21 mouse cellular contexts compared by ENCODE assay signal in the genomic region with DNA sequence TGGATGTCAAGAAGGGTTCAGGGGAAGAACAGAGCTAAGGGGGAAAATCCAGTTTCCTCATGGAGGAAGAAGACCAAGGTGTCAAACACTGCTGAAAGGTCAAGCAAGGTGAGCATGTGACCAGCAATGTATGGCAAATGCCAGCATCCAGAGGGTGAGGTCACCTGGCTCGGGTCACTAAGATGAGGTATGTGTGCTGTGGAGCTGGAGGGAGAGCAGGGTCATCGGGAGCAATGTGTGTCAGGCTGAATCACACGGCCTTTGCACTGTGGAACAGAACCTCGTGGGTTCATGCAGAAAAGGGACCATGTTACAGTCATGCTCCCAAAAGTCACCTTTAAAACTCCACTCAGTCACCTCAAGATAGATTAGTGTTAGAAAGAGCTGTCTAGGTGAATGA. TPM values are rescaled to one million over a fixed set of nuclear protein-coding genes. Genes with fewer than 3 reads are reported as not detected.
A peak's percentile ranks its signal among the peaks of the same experiment; 100 is the strongest.
DNase-seq lines count a peak whose midpoint lies in the region; ATAC-seq and TF ChIP-seq lines count a peak whose summit lies in the region.
"Had no signal": no experiment of that assay in that cellular context is flagged by ENCODE, and none has a peak within 500 bp of the region (broad histone marks: within the 10 kb centered on the region; RNA-seq: fewer than 3 reads in every experiment).

No protein-coding gene starts in this region.

- no peaks in the 10 kb centered on the region for H3K9me3 ChIP-seq in MEL (replicated peaks; ENCODE audit: insufficient read depth, low read length)
- no peaks in the 10 kb centered on the region for H3K9me3 ChIP-seq in liver, embryonic 13.5 days (replicated peaks)
- no peaks in the 10 kb centered on the region for H3K9me3 ChIP-seq in stomach, postnatal 0 days (ENCODE audit: control insufficient read depth, low read length)
- H3K9me3 ChIP-seq: embryonic facial prominence, embryonic 13.5 days; forebrain, embryonic 12.5 days; heart, embryonic 15.5 days; hindbrain, embryonic 10.5 days had no signal

- H3K9ac ChIP-seq in liver, adult 2 months (ENCODE audit: low read depth, low read length): no peak overlapping the region
- H3K9ac ChIP-seq in MEL (ENCODE audit: control insufficient read depth, low read depth, low read length, poor library complexity, severe bottlenecking): no peak overlapping the region; the same call in 1 of the 2 replicates
- no peak overlapping the region for H3K9ac ChIP-seq in liver, embryonic 13.5 days
- H3K9ac ChIP-seq in stomach, postnatal 0 days (ENCODE audit: low read length): no peak overlapping the region
- H3K9ac ChIP-seq: embryonic facial prominence, embryonic 13.5 days; forebrain, embryonic 12.5 days; heart, embryonic 15.5 days; hindbrain, embryonic 14.5 days had no signal

- no peak for ATAC-seq in liver, embryonic 13.5 days (ENCODE audit: low read depth)
- peak; percentile 64; the same call in 1 of the 2 replicates for ATAC-seq in stomach, postnatal 0 days (ENCODE audit: low FRiP score, low TSS enrichment)
- ATAC-seq: activated CD4-positive, CD25-positive, alpha-beta regulatory T cell, adult 4 months; forebrain, embryonic 16.5 days; Patski had no signal

- TF ChIP-seq CTCF in liver, adult 2 months (IDR thresholded peaks at IDR 0.05; ENCODE audit: low read depth, low read length): no peak
- no peak for TF ChIP-seq CTCF in MEL (IDR thresholded peaks at IDR 0.05 in 2 of 3, conservative IDR thresholded peaks at IDR 0.05 in 1 of 3; ENCODE audit: control insufficient read depth in 1 of 3, insufficient read depth in 1 of 3, low read depth in 2 of 3, low read length in 3 of 3, poor library complexity in 1 of 3, severe bottlenecking in 1 of 3)
- TF ChIP-seq CTCF in stomach, postnatal 0 days (IDR thresholded peaks at IDR 0.05; ENCODE audit: low read depth): no peak

- no peaks in the 10 kb centered on the region for H3K27me3 ChIP-seq in liver, adult 2 months (ENCODE audit: control insufficient read depth, insufficient read depth, low read length)
- H3K27me3 ChIP-seq in MEL (ENCODE audit: control insufficient read depth in 1 of 2, insufficient read depth in 2 of 2, low read length in 2 of 2): no peaks in the 10 kb centered on the region
- no peaks in the 10 kb centered on the region for H3K27me3 ChIP-seq in liver, embryonic 13.5 days
- no peaks in the 10 kb centered on the region for H3K27me3 ChIP-seq in stomach, postnatal 0 days (ENCODE audit: control insufficient read depth, insufficient read depth, low read length)
- H3K27me3 ChIP-seq: embryonic facial prominence, embryonic 13.5 days; forebrain, embryonic 12.5 days; heart, embryonic 15.5 days had no signal

- H3K79me2 ChIP-seq in liver, adult 2 months (ENCODE audit: control insufficient read depth, insufficient read depth, low read length): no peaks in the 10 kb centered on the region
- H3K79me2 ChIP-seq in MEL (ENCODE audit: control insufficient read depth, insufficient read depth, low read length, poor library complexity): peaks cover 4% of the 10 kb centered on the region; the same call in 1 of the 2 replicates

- H3K4me2 ChIP-seq in liver, embryonic 13.5 days: peak overlapping the region; percentile 61; the same call in 1 of the 2 replicates
- H3K4me2 ChIP-seq in stomach, postnatal 0 days (replicated peaks; ENCODE audit: low read depth): no peak overlapping the region
- H3K4me2 ChIP-seq: embryonic facial prominence, embryonic 13.5 days; forebrain, embryonic 12.5 days; hindbrain, embryonic 14.5 days had no signal

- peaks cover 4% of the 10 kb centered on the region for H3K36me3 ChIP-seq in liver, adult 2 months (ENCODE audit: control insufficient read depth, insufficient read depth, low read length)
- H3K36me3 ChIP-seq in MEL (ENCODE audit: control insufficient read depth in 1 of 2, insufficient read depth in 2 of 2, low read length in 2 of 2): peaks cover 0 to 31% of the 10 kb centered on the region in 2 experiments; a peak in 2 of 4 replicates
- no peaks in the 10 kb centered on the region for H3K36me3 ChIP-seq in liver, embryonic 13.5 days
- H3K36me3 ChIP-seq in stomach, postnatal 0 days (ENCODE audit: control insufficient read depth, insufficient read depth, low read length): no peaks in the 10 kb centered on the region
- H3K36me3 ChIP-seq: embryonic facial prominence, embryonic 13.5 days; forebrain, embryonic 12.5 days; heart, embryonic 15.5 days; hindbrain, embryonic 10.5 days had no signal

- DNase-seq in liver, adult 2 months (ENCODE audit: extremely low read depth, low read depth, low spot score): peak; percentile 21
- no peak for DNase-seq in liver
- DNase-seq in MEL (ENCODE audit: low read depth, low spot score): no peak
- no peak for DNase-seq in liver, embryonic 13.5 days
- DNase-seq in stomach, postnatal 0 days (ENCODE audit: low spot score): no peak
- DNase-seq in B cell, adult 2 months: no peak
- DNase-seq: adrenal gland, postnatal 14 days; cerebellum, adult 11-12 months; cerebellum, adult 9-11 months; cerebellum, postnatal 36 days; gastrocnemius, postnatal 10 days; heart, adult 18-20 months; heart, postnatal 14 days had no signal

- H3K4me3 ChIP-seq in liver, adult 2 months (ENCODE audit: insufficient read depth, low read depth, low read length): no peak overlapping the region
- H3K4me3 ChIP-seq in MEL (ENCODE audit: control insufficient read depth in 1 of 2, insufficient read depth in 1 of 2, low read depth in 2 of 2, low read length in 2 of 2): peak overlapping the region; percentile 21 to 24
- no peak overlapping the region for H3K4me3 ChIP-seq in liver, embryonic 13.5 days (replicated peaks)
- H3K4me3 ChIP-seq in stomach, postnatal 0 days (ENCODE audit: low read depth, low read length): no peak overlapping the region
- H3K4me3 ChIP-seq: embryonic facial prominence, embryonic 13.5 days; forebrain, embryonic 12.5 days; heart, embryonic 15.5 days; hindbrain, embryonic 10.5 days had no signal

- H3K27ac ChIP-seq in liver, adult 2 months (replicated peaks; ENCODE audit: insufficient read depth, low read depth, low read length): no peak overlapping the region; the same call in 1 of the 2 replicates
- H3K27ac ChIP-seq in MEL (ENCODE audit: control insufficient read depth, low read depth, low read length): peak overlapping the region; percentile 54
- peak overlapping the region; percentile 29; the same call in 1 of the 2 replicates for H3K27ac ChIP-seq in liver, embryonic 13.5 days
- no peak overlapping the region for H3K27ac ChIP-seq in stomach, postnatal 0 days (replicated peaks)
- H3K27ac ChIP-seq: embryonic facial prominence, embryonic 13.5 days; forebrain, embryonic 12.5 days; hindbrain, embryonic 10.5 days; hindbrain, embryonic 14.5 days had no signal

- no peak for TF ChIP-seq RAD21 in MEL (IDR thresholded peaks at IDR 0.05; ENCODE audit: low read depth, low read length)

- peaks cover 5% of the 10 kb centered on the region; the same call in 1 of the 2 replicates for H3K4me1 ChIP-seq in liver, adult 2 months (ENCODE audit: control insufficient read depth, insufficient read depth, low read length)
- H3K4me1 ChIP-seq in MEL (ENCODE audit: control insufficient read depth in 1 of 2, insufficient read depth in 2 of 2, low read length in 2 of 2): peaks cover 0 to 30% of the 10 kb centered on the region in 2 experiments; a peak in 3 of 4 replicates
- peaks cover 38% of the 10 kb centered on the region for H3K4me1 ChIP-seq in liver, embryonic 13.5 days (replicated peaks)
- no peaks in the 10 kb centered on the region; the same call in 1 of the 2 replicates for H3K4me1 ChIP-seq in stomach, postnatal 0 days (replicated peaks; ENCODE audit: control insufficient read depth, insufficient read depth)
- H3K4me1 ChIP-seq: embryonic facial prominence, embryonic 13.5 days; forebrain, embryonic 12.5 days; hindbrain, embryonic 10.5 days had no signal

- TF ChIP-seq EP300 in MEL (IDR thresholded peaks at IDR 0.05; ENCODE audit: low read depth in 1 of 2, low read length in 2 of 2): no peak
- TF ChIP-seq EP300 in stomach, postnatal 0 days (optimal IDR thresholded peaks at IDR 0.05): no peak

- 45% methylated on average over 4 of the region's 4 CpGs for WGBS in liver, adult 2 months
- 66% methylated on average over 4 of the region's 4 CpGs for WGBS in liver, embryonic 13.5 days (ENCODE audit: insufficient replicate concordance)
- 79% methylated on average over 4 of the region's 4 CpGs for WGBS in stomach, postnatal 0 days

- TF ChIP-seq POLR2A in liver, adult 2 months (IDR thresholded peaks at IDR 0.05; ENCODE audit: extremely low read depth, insufficient read depth, low read length): no peak
- no peak for TF ChIP-seq POLR2A in MEL (IDR thresholded peaks at IDR 0.05; ENCODE audit: control insufficient read depth in 1 of 2, insufficient read depth in 1 of 2, low read depth in 1 of 2, low read length in 2 of 2, poor library complexity in 1 of 2)

TF ChIP-seq in MEL, 35 proteins besides CTCF, POLR2A, EP300 and RAD21 (continues in another document):
- no peak for TF ChIP-seq ZC3H11A (IDR thresholded peaks at IDR 0.05; ENCODE audit: low read depth, low read length)
- TF ChIP-seq MEF2A (IDR thresholded peaks at IDR 0.05; ENCODE audit: extremely low read depth, insufficient replicate concordance, low read depth, low read length, poor library complexity, severe bottlenecking): no peak
- no peak for TF ChIP-seq GABPA (IDR thresholded peaks at IDR 0.05; ENCODE audit: low read depth, low read length)
- no peak for TF ChIP-seq USF2 (IDR thresholded peaks at IDR 0.05; ENCODE audit: borderline replicate concordance in 1 of 2, insufficient read depth in 1 of 2, low read depth in 1 of 2, low read length in 2 of 2)
- TF ChIP-seq ETS1 (IDR thresholded peaks at IDR 0.05; ENCODE audit: low read depth, low read length): no peak
- no peak for TF ChIP-seq MAZ (IDR thresholded peaks at IDR 0.05; ENCODE audit: low read depth, low read length)
- no peak for TF ChIP-seq MYB (IDR thresholded peaks at IDR 0.05; ENCODE audit: low read depth, low read length)

RNA-seq across cellular contexts. Expression of a gene that starts 38.1 kb away (rescaled TPM):
- total RNA-seq in liver, adult 2 months (2014; rRNA removed): 0.09 and 0.20 TPM in 2 replicates
- polyA plus RNA-seq in liver, adult 2 months (2012; rRNA removed): 0.07 and 0.32 TPM in 2 replicates
- total RNA-seq in MEL (2012; rRNA removed): 3.8 and 4.0 TPM in 2 replicates
- polyA plus RNA-seq in MEL (2012; ENCODE audit: insufficient read depth in 1 of 2, insufficient read length in 2 of 2, low read depth in 1 of 2, low replicate concordance in 2 of 2, missing spikeins in 1 of 2): 10 to 100 TPM in 1 of 2 experiments, 1 to 10 TPM in 1; 7.8 to 53.3 TPM
- polyA plus RNA-seq in liver, embryonic 13.5 days (2015; fragmentation: Nextera tagmentation; extraction: Ambion mirVana): 0.25 and 0.27 TPM in 2 replicates
- polyA plus RNA-seq in stomach, postnatal 0 days (2015; fragmentation: Nextera tagmentation; extraction: Ambion mirVana): 2.4 and 2.5 TPM in 2 replicates

RNA-seq across cellular contexts. Expression of a gene that starts 45.4 kb away (rescaled TPM):
- 29.9 and 48.5 TPM in 2 replicates for total RNA-seq in liver, adult 2 months (2014; rRNA removed)
- 6.1 and 6.6 TPM in 2 replicates for polyA plus RNA-seq in liver, adult 2 months (2012; rRNA removed)
- total RNA-seq in MEL (2012; rRNA removed): 1.5 TPM in 2 replicates
- 1 to 10 TPM in 1 of 2 experiments, not detected in 1; 2.7 TPM for polyA plus RNA-seq in MEL (2012; ENCODE audit: insufficient read depth in 1 of 2, insufficient read length in 2 of 2, low read depth in 1 of 2, low replicate concordance in 2 of 2, missing spikeins in 1 of 2)
- polyA plus RNA-seq in liver, embryonic 13.5 days (2015; fragmentation: Nextera tagmentation; extraction: Ambion mirVana): 2.7 and 3.8 TPM in 2 replicates
- polyA plus RNA-seq in stomach, postnatal 0 days (2015; fragmentation: Nextera tagmentation; extraction: Ambion mirVana): 15.8 and 16.0 TPM in 2 replicates

Comparison
In these comparisons a context has a peak if more than half of its experiments do, and no peak if none do; other contexts are left out.
1. H3K27ac ChIP-seq: peak in MEL (single experiment) and liver, embryonic 13.5 days (single experiment); none in liver, adult 2 months (single experiment) and stomach, postnatal 0 days (single experiment).
2. H3K4me3 ChIP-seq: peak in MEL (2 of 2); none in liver, adult 2 months (single experiment), liver, embryonic 13.5 days (single experiment) and stomach, postnatal 0 days (single experiment).